Mouse (Mus musculus): ENCODE data around the gene Carmil1. TPM values are rescaled to one million over a fixed set of nuclear protein-coding genes. Genes with fewer than 3 reads are reported as not detected.

Gene Carmil1
- polyA plus RNA-seq, 1 experiment from 2014 or later: 44.8 TPM

DNA sequence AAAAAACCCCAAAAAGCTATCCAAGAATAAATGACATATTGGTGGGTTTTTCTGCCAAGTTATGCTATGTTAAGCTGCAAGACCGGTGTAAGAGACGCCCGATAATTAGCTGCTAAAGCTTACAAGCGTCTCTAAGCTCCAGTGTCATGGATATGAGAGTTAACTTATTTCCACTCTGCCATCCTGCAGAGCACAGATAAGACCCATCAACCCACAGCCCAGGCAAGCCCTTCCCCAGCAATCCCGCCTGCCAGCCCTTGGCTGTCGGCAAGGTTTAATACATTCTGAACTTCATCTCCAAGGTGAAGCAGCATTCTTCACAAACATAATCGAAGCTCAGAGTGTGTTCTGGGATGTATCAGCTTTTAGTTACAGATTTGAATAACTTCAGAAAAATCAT is 240.4 kb downstream of the Carmil1 start:
- H3K27ac ChIP-seq: no peak overlapping the region
- H3K36me3 ChIP-seq: peaks cover 41% of the 10 kb centered on the region
- no peaks in the 10 kb centered on the region for H3K4me1 ChIP-seq
- no peak for ATAC-seq (ENCODE audit: low FRiP score, low read depth)
- no peak overlapping the region for H3K9ac ChIP-seq
- WGBS: 89% methylated on average over 7 of the region's 7 CpGs
- no peaks in the 10 kb centered on the region for H3K27me3 ChIP-seq
- H3K4me2 ChIP-seq (replicated peaks): no peak overlapping the region
- H3K4me3 ChIP-seq: no peak overlapping the region
- H3K9me3 ChIP-seq: no peaks in the 10 kb centered on the region

DNA sequence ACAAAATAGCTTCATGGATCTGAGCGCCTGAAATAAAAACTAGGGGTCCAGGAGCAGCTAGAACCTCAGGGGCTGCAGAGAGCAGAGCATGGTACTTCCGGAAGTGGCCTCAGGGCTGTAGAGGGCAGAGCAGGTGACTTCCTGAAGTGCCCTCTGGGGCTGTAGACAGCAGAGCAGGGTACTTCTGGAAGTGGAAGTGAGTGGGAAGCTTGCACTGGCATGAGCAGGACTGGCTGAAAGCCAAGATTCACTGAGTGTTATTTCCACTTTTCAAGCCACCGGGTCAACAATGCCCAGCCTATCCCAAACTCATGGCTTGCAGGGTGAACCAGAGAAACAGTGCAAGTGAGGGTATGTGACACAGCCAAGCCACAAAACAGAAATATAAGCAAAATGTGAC is 243.1 kb downstream of the Carmil1 start:
- Histone ChIP-seq H3K4me1 (no peaks in the 10 kb centered on the region), H3K27ac (no peak overlapping the region), H3K4me3 (no peak overlapping the region), H3K27me3 (no peaks in the 10 kb centered on the region), H3K9ac (no peak overlapping the region), H3K9me3 (no peaks in the 10 kb centered on the region), H3K36me3 (peaks cover 25% of the 10 kb centered on the region), H3K4me2 (replicated peaks) (no peak overlapping the region)
- ATAC-seq (ENCODE audit: low FRiP score, low read depth): no peak
- WGBS: 83% methylated on average over 3 of the region's 3 CpGs

DNA sequence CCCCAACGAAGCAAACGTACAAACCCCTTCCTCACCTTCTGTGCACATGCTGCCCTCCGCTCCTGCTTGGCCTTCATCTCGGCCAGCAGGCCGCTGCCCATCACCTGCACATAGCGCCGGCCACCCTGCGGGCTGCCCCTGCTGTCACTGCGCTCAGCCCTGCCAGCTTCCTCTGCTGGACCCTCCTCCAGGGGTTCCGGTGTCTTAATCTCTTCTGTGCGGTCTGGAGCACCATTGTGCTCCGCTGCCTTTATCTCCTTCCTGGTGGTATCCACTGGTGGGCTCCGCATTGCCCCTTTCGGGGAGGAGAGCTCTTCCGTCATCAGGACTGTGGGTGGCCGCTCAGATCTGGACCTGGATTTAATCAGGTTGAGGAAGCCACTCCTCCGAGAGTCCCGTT is 244.4 kb downstream of the Carmil1 start:
- 86% methylated on average over 18 of the region's 18 CpGs for WGBS
- H3K27me3 ChIP-seq: no peaks in the 10 kb centered on the region
- no peak overlapping the region for H3K4me3 ChIP-seq
- no peaks in the 10 kb centered on the region for H3K4me1 ChIP-seq
- H3K27ac ChIP-seq: no peak overlapping the region
- H3K9ac ChIP-seq: no peak overlapping the region
- no peaks in the 10 kb centered on the region for H3K9me3 ChIP-seq
- peaks cover 12% of the 10 kb centered on the region for H3K36me3 ChIP-seq
- no peak for ATAC-seq (ENCODE audit: low FRiP score, low read depth)
- H3K4me2 ChIP-seq (replicated peaks): no peak overlapping the region

GRCm38 (mm10) chr13:24027191-24028170 is 253.1 kb downstream of the Carmil1 start:
- no peak overlapping the region for H3K27ac ChIP-seq
- H3K9me3 ChIP-seq: no peaks in the 10 kb centered on the region
- no peak overlapping the region for H3K4me2 ChIP-seq (replicated peaks)
- peaks cover 13% of the 10 kb centered on the region for H3K36me3 ChIP-seq
- no peaks in the 10 kb centered on the region for H3K27me3 ChIP-seq
- H3K4me3 ChIP-seq: no peak overlapping the region
- peaks cover 6% of the 10 kb centered on the region for H3K4me1 ChIP-seq
- 53% methylated on average over 5 of the region's 5 CpGs for WGBS
- ATAC-seq (ENCODE audit: low FRiP score, low read depth): no peak
- no peak overlapping the region for H3K9ac ChIP-seq

DNA sequence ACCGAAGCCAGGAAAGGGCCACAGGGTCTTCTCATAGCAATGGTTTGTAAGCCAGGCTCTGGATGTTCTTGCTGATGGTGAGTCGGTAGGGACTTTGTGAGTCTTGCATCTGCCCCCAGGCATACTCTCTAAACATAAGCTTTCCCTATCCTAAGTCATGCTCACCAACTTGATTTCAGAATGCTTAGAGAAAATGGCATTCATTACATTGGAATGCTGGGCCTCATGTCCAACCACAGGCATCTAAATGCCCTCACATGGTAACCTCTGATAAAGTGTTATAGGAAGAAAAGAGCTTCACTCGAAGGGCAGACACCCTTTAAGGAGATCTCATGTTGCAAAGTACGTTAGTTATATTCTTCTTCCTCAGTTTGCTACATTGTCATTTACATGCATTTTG is 262.1 kb downstream of the Carmil1 start:
- no peak for ATAC-seq (ENCODE audit: low FRiP score, low read depth)
- WGBS: 79% methylated on average over 4 of the region's 4 CpGs
- H3K36me3 ChIP-seq: peaks cover 11% of the 10 kb centered on the region; the same call in 1 of the 2 replicates
- no peak overlapping the region for H3K4me2 ChIP-seq (replicated peaks)
- H3K27ac ChIP-seq: no peak overlapping the region
- no peak overlapping the region for H3K9ac ChIP-seq
- H3K4me1 ChIP-seq: no peaks in the 10 kb centered on the region
- H3K9me3 ChIP-seq: no peaks in the 10 kb centered on the region
- no peaks in the 10 kb centered on the region for H3K27me3 ChIP-seq
- no peak overlapping the region for H3K4me3 ChIP-seq

DNA sequence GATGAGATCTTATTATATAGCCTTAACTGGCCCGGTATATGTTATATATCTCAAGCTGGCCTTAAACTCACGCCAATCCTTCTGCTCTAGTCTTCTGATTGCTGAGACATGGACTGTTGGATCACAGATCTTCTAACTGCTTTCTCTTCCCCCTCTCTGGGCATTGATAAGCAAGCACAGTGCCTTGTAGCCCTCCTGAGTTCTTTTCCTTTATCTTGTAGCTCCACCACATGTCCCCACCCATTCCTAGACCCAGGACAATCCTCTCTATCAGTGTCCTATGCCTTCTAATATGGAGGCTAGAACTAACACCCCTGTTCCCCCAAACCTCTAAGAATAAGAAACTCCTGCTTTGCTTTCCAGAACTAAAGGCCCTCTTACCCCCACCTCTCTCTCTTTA is 275.1 kb downstream of the Carmil1 start:
- Histone ChIP-seq H3K27me3 (no peaks in the 10 kb centered on the region), H3K27ac (no peak overlapping the region), H3K36me3 (peaks cover 5% of the 10 kb centered on the region; the same call in 1 of the 2 replicates), H3K4me2 (replicated peaks) (no peak overlapping the region), H3K9me3 (no peaks in the 10 kb centered on the region), H3K4me3 (no peak overlapping the region), H3K4me1 (peaks cover 7% of the 10 kb centered on the region), H3K9ac (no peak overlapping the region)
- no peak for ATAC-seq (ENCODE audit: low FRiP score, low read depth)
- 78% methylated on average over 2 of the region's 2 CpGs for WGBS

- Histone ChIP-seq H3K27me3 (no peaks in the 10 kb centered on the region), H3K4me3 (no peak overlapping the region)
- WGBS: 53% methylated on average over 2 of the region's 2 CpGs
These were observed 278.8 kb downstream of the Carmil1 start for GRCm38 (mm10) chr13:24001797-24002196.

DNA sequence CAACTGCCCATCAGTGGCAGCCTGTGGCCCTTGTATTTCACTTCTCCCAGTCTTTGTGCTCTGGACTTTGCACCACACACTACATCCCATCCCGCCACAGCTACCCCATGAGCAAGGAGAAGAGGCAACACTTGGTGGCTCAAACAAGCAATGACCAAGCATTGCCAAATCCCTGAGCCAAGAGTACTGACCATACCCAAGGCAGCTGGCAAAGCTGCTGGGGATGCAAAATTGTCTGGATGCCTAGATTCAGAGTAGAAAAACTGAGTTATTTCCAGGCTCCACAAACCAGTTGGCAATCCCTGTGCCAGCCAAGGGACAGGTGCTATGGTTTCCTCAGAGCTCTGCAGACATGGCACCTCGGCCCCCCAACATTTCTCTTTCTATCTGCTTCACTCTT is 279.5 kb downstream of the Carmil1 start:
- Histone ChIP-seq H3K27me3 (no peaks in the 10 kb centered on the region), H3K9me3 (no peaks in the 10 kb centered on the region), H3K9ac (no peak overlapping the region), H3K36me3 (no peaks in the 10 kb centered on the region), H3K4me3 (no peak overlapping the region), H3K4me1 (no peaks in the 10 kb centered on the region), H3K27ac (no peak overlapping the region), H3K4me2 (replicated peaks) (no peak overlapping the region)
- WGBS: 77% methylated on average over 2 of the region's 2 CpGs
- ATAC-seq (ENCODE audit: low FRiP score, low read depth): no peak

More at GRCm38 (mm10) chr13:24001797-24002196, 278.8 kb downstream of the Carmil1 start:
- no peak for ATAC-seq (ENCODE audit: low FRiP score, low read depth)
- Histone ChIP-seq H3K36me3 (no peaks in the 10 kb centered on the region), H3K9ac (no peak overlapping the region), H3K4me1 (no peaks in the 10 kb centered on the region), H3K9me3 (no peaks in the 10 kb centered on the region), H3K27ac (no peak overlapping the region), H3K4me2 (replicated peaks) (no peak overlapping the region)

DNA sequence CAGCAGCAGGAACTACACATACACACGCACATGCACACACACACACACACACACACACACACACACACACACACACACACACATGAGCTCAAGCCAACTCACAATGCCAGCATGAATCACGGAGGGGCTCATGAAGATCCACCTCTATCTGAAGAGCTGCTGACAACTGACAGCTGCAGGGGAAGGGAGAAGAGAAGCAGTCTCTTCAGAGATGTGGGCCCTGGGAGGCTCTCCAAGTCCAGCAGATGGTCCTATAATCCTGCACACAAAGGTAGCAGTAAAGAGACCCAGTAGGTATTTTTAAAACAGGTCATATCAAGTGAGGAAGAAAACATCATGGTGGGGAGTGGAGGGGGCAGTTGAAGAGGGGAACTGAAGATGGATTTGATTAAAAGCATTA is 281.8 kb downstream of the Carmil1 start:
- Histone ChIP-seq H3K27ac (no peak overlapping the region), H3K4me2 (replicated peaks) (no peak overlapping the region), H3K27me3 (peaks cover 4% of the 10 kb centered on the region), H3K4me3 (no peak overlapping the region), H3K9ac (no peak overlapping the region), H3K9me3 (no peaks in the 10 kb centered on the region), H3K4me1 (no peaks in the 10 kb centered on the region), H3K36me3 (no peaks in the 10 kb centered on the region)
- ATAC-seq (ENCODE audit: low FRiP score, low read depth): no peak
- WGBS: 88% methylated on average over 2 of the region's 2 CpGs

DNA sequence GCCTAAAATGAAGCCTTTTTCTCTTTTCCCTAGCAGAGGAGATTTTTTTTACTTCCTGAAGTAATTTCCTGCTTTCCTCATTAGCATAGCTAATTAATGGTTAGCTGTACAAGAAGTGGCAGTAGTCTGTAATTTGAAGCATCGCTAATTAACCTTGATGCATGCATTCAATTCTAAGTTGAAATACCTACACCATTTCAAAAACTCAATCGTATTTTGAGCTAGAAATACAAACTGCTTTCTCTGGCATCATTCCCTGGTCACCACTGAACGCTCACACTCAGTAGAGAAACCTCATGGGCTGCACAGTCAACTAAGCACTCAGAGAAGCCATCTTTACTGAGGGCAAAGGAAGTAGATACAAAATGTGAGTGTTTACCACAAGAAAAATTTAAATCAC is 285.8 kb downstream of the Carmil1 start:
- Histone ChIP-seq H3K36me3 (no peaks in the 10 kb centered on the region), H3K4me3 (no peak overlapping the region), H3K9ac (no peak overlapping the region), H3K4me2 (replicated peaks) (no peak overlapping the region), H3K27ac (no peak overlapping the region), H3K27me3 (peaks cover 31% of the 10 kb centered on the region), H3K9me3 (no peaks in the 10 kb centered on the region), H3K4me1 (0 out of 2 replicates have a peak, but pooled peaks cover 3% of the 10 kb centered on the region)
- WGBS: 63% methylated on average over 3 of the region's 3 CpGs
- no peak for ATAC-seq (ENCODE audit: low FRiP score, low read depth)

DNA sequence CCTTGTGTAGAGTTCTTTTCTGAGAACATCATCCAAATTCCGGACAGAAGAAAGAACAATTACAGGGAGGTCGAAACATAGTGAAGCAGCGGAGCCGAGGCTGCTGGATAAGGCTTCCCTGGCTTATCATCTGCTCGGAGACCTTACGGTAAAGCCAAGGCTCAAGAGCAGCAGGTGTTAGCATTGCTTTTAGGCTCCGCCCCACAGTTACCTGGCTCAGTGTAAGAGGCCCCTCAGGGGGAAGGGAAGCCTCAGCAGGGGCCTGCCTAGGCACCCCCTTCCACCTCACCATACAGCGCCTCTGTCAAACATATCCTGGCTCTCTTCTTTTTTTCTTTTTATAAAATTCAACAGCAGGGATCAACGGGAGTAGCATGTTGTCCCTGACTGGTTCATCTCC is 286.6 kb downstream of the Carmil1 start:
- Histone ChIP-seq H3K4me2 (replicated peaks) (no peak overlapping the region), H3K9me3 (no peaks in the 10 kb centered on the region), H3K36me3 (no peaks in the 10 kb centered on the region), H3K9ac (no peak overlapping the region), H3K4me3 (no peak overlapping the region), H3K27ac (no peak overlapping the region), H3K4me1 (0 out of 2 replicates have a peak, but pooled peaks cover 3% of the 10 kb centered on the region), H3K27me3 (peaks cover 31% of the 10 kb centered on the region)
- 19% methylated on average over 9 of the region's 9 CpGs for WGBS
- no peak for ATAC-seq (ENCODE audit: low FRiP score, low read depth)

GRCm38 (mm10) chr13:23990928-23991327 is 289.7 kb downstream of the Carmil1 start, which contains the start of gene Scgn:
Scgn (minus strand) TSS chr13:23991214.
- no peaks in the 10 kb centered on the region for H3K9me3 ChIP-seq
- no peak within 1 kb of the TSS for H3K9ac ChIP-seq
- no peak within 1 kb of the TSS for H3K4me3 ChIP-seq
- no peak within 1 kb of the TSS for H3K27ac ChIP-seq
- ATAC-seq (ENCODE audit: low FRiP score, low read depth): no peak; the same call in 1 of the 2 replicates
- 0 out of 2 replicates have a peak, but pooled peaks cover 3% of the 10 kb centered on the region for H3K4me1 ChIP-seq
- no peaks in the 10 kb centered on the region for H3K36me3 ChIP-seq
- H3K4me2 ChIP-seq (replicated peaks): peak within 1 kb of the TSS; percentile 37
- under 1% methylated on average over 20 of the region's 20 CpGs for WGBS
- H3K27me3 ChIP-seq: peaks cover 31% of the 10 kb centered on the region

Data from limb, embryonic 13.5 days (tissue).